In genomic region chr9:67132370-67132769, GRCm38 (mm10) we compare ENCODE assay signal across 22 mouse cellular contexts.
A peak's percentile ranks its signal among the peaks of the same experiment; 100 is the strongest.
DNase-seq lines count a peak whose midpoint lies in the region; ATAC-seq and TF ChIP-seq lines count a peak whose summit lies in the region.
"Had no signal": no experiment of that assay in that cellular context is flagged by ENCODE, and none has a peak within 500 bp of the region (broad histone marks: within the 10 kb centered on the region; RNA-seq: fewer than 3 reads in every experiment).

No protein-coding gene starts in this region.

- intact Hi-C loops in left cerebral cortex, postnatal 10 days (cut with DNase I) = no loop called here

- peaks cover 5% of the 10 kb centered on the region; the same call in 1 of the 2 replicates for H3K4me1 ChIP-seq in lung, embryonic 14.5 days (ENCODE audit: insufficient read depth)
- H3K4me1 ChIP-seq in lung, postnatal 0 days (ENCODE audit: insufficient read depth, low read depth, low read length) = no peaks in the 10 kb centered on the region
- peaks cover 14% of the 10 kb centered on the region for H3K4me1 ChIP-seq in intestine, embryonic 16.5 days (ENCODE audit: control insufficient read depth, insufficient read depth, low read length)

- no peak overlapping the region for H3K4me2 ChIP-seq in lung, embryonic 14.5 days
- no peak overlapping the region for H3K4me2 ChIP-seq in lung, postnatal 0 days (replicated peaks; ENCODE audit: low read depth, low read length)
- H3K4me2 ChIP-seq in intestine, embryonic 16.5 days (ENCODE audit: low read depth, low read length) = no peak overlapping the region
- H3K4me2 ChIP-seq: embryonic facial prominence, embryonic 13.5 days; embryonic facial prominence, embryonic 15.5 days; forebrain, embryonic 12.5 days had no signal

- H3K9me3 ChIP-seq in lung, embryonic 14.5 days (ENCODE audit: low read depth, low read length) = no peaks in the 10 kb centered on the region
- H3K9me3 ChIP-seq in lung, postnatal 0 days (ENCODE audit: low read length) = no peaks in the 10 kb centered on the region
- no peaks in the 10 kb centered on the region for H3K9me3 ChIP-seq in intestine, embryonic 16.5 days (ENCODE audit: control insufficient read depth, low read length)
- H3K9me3 ChIP-seq: embryonic facial prominence, embryonic 13.5 days; embryonic facial prominence, embryonic 15.5 days; forebrain, embryonic 10.5 days; forebrain, embryonic 12.5 days had no signal

- no peak for ATAC-seq in lung, embryonic 14.5 days (ENCODE audit: insufficient read depth)
- no peak for ATAC-seq in lung, postnatal 0 days
- peak; percentile 57 for ATAC-seq in intestine, embryonic 16.5 days
- ATAC-seq: forebrain, embryonic 14.5 days had no signal

- H3K9ac ChIP-seq in lung, embryonic 14.5 days = no peak overlapping the region
- H3K9ac ChIP-seq in lung, postnatal 0 days (replicated peaks; ENCODE audit: low read depth) = no peak overlapping the region
- H3K9ac ChIP-seq in intestine, embryonic 16.5 days (ENCODE audit: low read depth, low read length) = no peak overlapping the region
- H3K9ac ChIP-seq: embryonic facial prominence, embryonic 13.5 days; embryonic facial prominence, embryonic 15.5 days; forebrain, embryonic 12.5 days had no signal

- no peaks in the 10 kb centered on the region for H3K36me3 ChIP-seq in lung, embryonic 14.5 days (ENCODE audit: insufficient read depth)
- no peaks in the 10 kb centered on the region for H3K36me3 ChIP-seq in lung, postnatal 0 days (ENCODE audit: insufficient read depth, low read length)
- H3K36me3 ChIP-seq in intestine, embryonic 16.5 days (ENCODE audit: control insufficient read depth, insufficient read depth, low read length) = no peaks in the 10 kb centered on the region
- H3K36me3 ChIP-seq: embryonic facial prominence, embryonic 13.5 days; embryonic facial prominence, embryonic 15.5 days; forebrain, embryonic 10.5 days; forebrain, embryonic 12.5 days had no signal

- no peak overlapping the region for H3K27ac ChIP-seq in lung, embryonic 14.5 days (ENCODE audit: low read depth)
- H3K27ac ChIP-seq in lung, postnatal 0 days (ENCODE audit: low read length) = no peak overlapping the region
- H3K27ac ChIP-seq in intestine, embryonic 16.5 days (ENCODE audit: low read length) = no peak overlapping the region
- H3K27ac ChIP-seq: embryonic facial prominence, embryonic 13.5 days; embryonic facial prominence, embryonic 15.5 days; forebrain, embryonic 10.5 days; forebrain, embryonic 12.5 days had no signal

- 41% methylated on average over 5 of the region's 5 CpGs for WGBS in lung, embryonic 14.5 days
- 43% methylated on average over 5 of the region's 5 CpGs for WGBS in lung, postnatal 0 days
- 53% methylated on average over 5 of the region's 5 CpGs for WGBS in intestine, embryonic 16.5 days

- no peak overlapping the region for H3K4me3 ChIP-seq in lung, embryonic 14.5 days (ENCODE audit: low read depth, low read length)
- H3K4me3 ChIP-seq in lung, postnatal 0 days (ENCODE audit: low read depth, low read length) = no peak overlapping the region
- H3K4me3 ChIP-seq in intestine, embryonic 16.5 days (ENCODE audit: low read length) = no peak overlapping the region
- H3K4me3 ChIP-seq: embryonic facial prominence, embryonic 13.5 days; embryonic facial prominence, embryonic 15.5 days; erythroblast, embryonic 14.5 days; forebrain, embryonic 10.5 days; forebrain, embryonic 12.5 days had no signal

- no peaks in the 10 kb centered on the region for H3K27me3 ChIP-seq in lung, embryonic 14.5 days (ENCODE audit: insufficient read depth, low read length)
- H3K27me3 ChIP-seq in lung, postnatal 0 days (replicated peaks; ENCODE audit: insufficient read depth, low read length) = no peaks in the 10 kb centered on the region
- no peaks in the 10 kb centered on the region for H3K27me3 ChIP-seq in intestine, embryonic 16.5 days (replicated peaks; ENCODE audit: control insufficient read depth, insufficient read depth, low read length)
- H3K27me3 ChIP-seq: embryonic facial prominence, embryonic 13.5 days; embryonic facial prominence, embryonic 15.5 days; forebrain, embryonic 12.5 days had no signal

- no peak for TF ChIP-seq CTCF in lung, embryonic 14.5 days (IDR thresholded peaks at IDR 0.05; ENCODE audit: low read depth)
- TF ChIP-seq CTCF in lung, postnatal 0 days (IDR thresholded peaks at IDR 0.05) = no peak

- peak; percentile 61 for DNase-seq in heart, adult 11 months
- no peak for DNase-seq in heart, adult 9 months (ENCODE audit: low spot score in 2 of 2)
- DNase-seq in lung, embryonic 14.5 days = peak; percentile 42
- no peak for DNase-seq in lung, postnatal 0 days (ENCODE audit: low spot score)
- DNase-seq in left cerebral cortex, postnatal 10 days (ENCODE audit: extremely low spot score in 1 of 2, low spot score in 2 of 2) = no peak
- DNase-seq: adrenal gland, adult 2 months; adrenal gland, postnatal 10 days; adrenal gland, postnatal 25 days; cerebellum, adult 11 months; cerebellum, adult 18-20 months; cerebellum, adult 8-10 months; cerebellum, adult 9-11 months; cerebellum, postnatal 14 days; cerebellum, postnatal 36 days; embryo, embryonic 11 days had no signal

- TF ChIP-seq EP300 in lung, postnatal 0 days (IDR thresholded peaks at IDR 0.05) = no peak

Comparison
In these comparisons a context has a peak if more than half of its experiments do, and no peak if none do; other contexts are left out.
1. DNase-seq: peak in heart, adult 11 months (single experiment) and lung, embryonic 14.5 days (single experiment); none in heart, adult 9 months (0 of 2), lung, postnatal 0 days (single experiment) and left cerebral cortex, postnatal 10 days (0 of 2).